Mouse (Mus musculus): ENCODE measurements around the gene Fars2.
"Not testable (repeated sequence)": the region's sequence is repeated elsewhere in the genome, so short reads cannot be mapped to it uniquely, and the experiment has no call there.

Fars2 gene

DNA sequence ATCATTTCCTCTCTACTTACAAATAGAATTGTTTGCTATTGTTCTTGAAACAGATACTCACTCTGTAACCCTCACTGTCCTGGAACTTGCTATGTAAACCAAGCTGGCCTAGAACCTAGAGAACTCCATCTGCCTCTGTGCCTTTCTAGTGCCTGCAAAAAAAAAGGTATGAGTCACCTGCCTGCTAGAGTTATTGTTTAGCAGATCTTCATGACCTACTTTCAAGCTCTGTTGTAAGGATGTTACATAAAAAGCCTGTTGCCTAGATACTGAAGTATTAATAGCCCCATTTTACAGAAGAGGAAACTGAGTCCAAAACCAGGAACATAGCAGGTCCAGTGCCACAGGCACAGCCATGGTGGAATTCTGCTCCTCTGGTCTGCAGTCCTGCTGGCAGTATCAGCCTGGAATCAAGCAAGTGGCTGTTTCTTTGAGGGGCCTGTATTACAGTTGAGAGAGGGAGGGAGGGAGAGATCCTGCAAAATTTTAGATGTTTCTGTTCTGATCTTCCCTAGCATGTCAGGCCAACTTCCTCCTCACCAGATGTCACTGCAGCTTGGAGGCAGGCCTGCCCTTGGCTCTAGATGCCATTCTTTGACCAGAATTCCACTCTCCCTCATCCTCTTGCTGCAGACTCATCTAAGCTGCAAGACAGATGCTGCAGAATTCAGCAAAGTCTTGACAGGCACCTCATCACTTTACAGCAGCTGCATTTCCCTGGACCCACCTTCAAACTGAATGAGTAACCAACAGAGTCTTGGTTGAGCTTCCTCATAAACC lies 250.7 kb downstream of the Fars2 start:
- DNase-seq (ENCODE audit: low spot score): no peak

- DNase-seq (ENCODE audit: low spot score): no peak
Observed at GRCm38 (mm10) chr13:36368799-36369198, 251.6 kb downstream of the Fars2 start.

DNA sequence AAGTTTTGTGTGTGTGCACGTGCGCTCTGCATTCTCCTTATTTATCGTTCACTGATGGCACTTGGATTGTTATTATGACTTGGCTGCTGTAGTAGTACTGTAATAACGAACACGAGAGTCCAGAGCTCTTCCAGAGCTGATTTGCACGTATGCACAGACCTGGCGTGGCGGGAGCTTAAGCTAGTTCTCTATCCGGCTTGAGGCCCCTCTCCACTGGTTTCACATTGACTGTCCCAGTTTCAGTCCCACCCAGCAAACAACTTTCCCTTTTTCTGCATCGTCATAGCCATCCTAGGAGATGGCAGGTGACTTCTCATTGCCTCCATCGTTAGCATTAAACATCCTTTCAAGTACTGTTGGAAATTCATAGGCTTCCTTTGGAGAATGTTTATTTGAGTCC lies 252.2 kb downstream of the Fars2 start:
- DNase-seq (ENCODE audit: low spot score): no peak

DNA sequence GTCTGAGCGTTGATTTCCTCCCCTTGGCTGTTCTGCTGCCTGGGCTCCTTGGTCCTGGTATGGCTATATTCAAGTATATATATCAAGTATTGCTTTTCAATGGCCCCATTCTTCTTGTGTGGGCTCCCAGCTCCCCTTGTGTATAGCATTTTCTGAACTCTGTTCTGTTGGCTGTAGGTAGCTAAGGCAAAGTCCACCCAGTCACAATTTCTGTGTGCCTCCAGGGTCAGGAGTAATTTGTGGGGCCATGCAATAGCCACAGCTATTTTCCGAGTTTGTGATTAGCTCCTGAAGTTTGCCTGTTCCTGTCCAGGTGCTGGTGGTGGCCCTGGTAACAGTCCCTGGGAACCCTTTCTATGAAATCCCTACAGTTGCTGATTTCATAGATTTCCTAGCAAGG lies 266.0 kb downstream of the Fars2 start:
- no peak for DNase-seq (ENCODE audit: low spot score)

DNA sequence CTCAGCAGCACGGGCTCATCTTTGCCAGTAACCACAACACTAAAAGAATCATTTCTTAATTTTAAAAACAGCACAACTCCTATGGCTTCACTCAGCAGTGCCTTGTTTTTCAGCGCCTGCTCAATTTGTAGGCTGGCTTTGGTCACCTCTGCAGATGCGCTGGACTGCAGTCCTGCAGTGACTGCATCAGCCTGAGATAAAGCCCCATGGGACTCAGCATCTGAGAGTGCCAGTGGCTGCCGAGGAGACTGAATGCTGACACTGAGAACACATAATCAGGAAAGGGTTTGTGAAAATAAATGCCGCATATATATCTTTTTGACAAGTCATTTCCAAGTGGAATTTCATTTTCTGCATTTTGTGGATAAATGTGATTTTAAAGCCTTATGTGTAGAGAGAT lies 268.9 kb downstream of the Fars2 start:
- DNase-seq (ENCODE audit: low spot score): no peak

GRCm38 (mm10) chr13:36391936-36392335 lies 274.7 kb downstream of the Fars2 start:
- DNase-seq (ENCODE audit: low spot score): no peak

DNA sequence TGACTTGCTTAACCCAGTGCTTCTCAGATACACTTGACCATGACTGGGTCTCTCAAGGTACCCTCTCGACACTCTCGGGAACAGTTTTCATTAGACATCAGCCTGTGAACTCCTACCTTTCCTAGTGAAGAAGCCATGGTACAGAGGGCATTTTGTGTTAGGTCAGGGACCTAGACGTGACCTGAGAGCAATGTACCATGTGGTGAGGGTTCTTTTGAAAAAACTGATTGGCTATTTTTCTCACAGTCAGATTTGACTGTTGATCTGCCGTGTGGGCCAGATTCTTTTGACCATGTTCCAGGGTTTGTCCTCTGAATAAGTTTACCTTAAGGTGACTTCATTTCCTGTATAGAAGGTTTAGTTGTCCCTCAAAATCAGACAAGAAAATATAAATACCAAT lies 275.5 kb downstream of the Fars2 start:
- no peak for DNase-seq (ENCODE audit: low spot score)

- no peak for DNase-seq (ENCODE audit: low spot score)
Observed at GRCm38 (mm10) chr13:36401011-36401410, 283.8 kb downstream of the Fars2 start.

DNA sequence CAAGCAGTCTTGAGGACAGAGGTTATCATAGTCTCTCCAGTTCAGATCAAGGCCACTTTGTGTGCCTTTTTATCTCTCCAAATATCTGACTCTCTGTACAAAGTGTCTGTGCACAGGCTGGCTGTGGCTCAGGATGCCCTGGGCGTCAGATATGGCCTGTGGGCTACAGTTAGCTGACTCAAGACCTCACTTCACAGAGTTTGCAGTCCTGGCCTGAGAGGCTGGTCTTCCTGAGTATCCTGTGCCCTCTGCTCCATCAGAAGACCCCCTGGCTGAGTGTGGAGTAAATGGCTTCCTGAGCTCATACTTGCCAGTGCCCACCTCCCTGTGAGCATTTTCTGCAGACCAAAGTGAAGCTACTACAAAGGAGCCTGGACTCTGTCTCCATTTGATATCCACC lies 296.1 kb downstream of the Fars2 start:
- no peak for DNase-seq (ENCODE audit: low spot score)

- DNase-seq (ENCODE audit: low spot score): no peak
Observed at GRCm38 (mm10) chr13:36415176-36415575, 298.0 kb downstream of the Fars2 start.

GRCm38 (mm10) chr13:36416546-36416945 lies 299.3 kb downstream of the Fars2 start:
- no peak for DNase-seq (ENCODE audit: low spot score)

GRCm38 (mm10) chr13:36419357-36419756 lies 302.1 kb downstream of the Fars2 start:
- DNase-seq (ENCODE audit: low spot score): no peak

DNA sequence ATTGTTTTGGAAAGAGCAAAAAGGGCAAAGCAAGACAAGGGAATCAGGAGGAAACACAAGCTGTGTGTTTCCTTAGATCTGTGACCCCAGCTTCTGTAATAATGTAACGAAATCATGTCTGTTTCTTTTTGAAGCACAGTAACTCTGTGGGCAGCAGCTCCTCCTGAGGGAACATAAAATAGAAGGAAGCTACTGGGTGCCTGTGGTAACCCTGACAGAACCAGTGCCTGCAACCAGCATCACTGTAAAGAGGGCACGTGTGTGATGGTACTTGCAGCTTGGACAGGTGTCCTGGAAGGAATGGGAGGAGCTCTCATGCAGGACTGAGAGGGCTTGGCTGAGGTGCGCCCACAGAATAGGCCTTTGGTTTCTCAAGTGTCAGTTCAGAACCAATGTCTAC lies 305.2 kb downstream of the Fars2 start:
- no peak for DNase-seq (ENCODE audit: low spot score)

DNA sequence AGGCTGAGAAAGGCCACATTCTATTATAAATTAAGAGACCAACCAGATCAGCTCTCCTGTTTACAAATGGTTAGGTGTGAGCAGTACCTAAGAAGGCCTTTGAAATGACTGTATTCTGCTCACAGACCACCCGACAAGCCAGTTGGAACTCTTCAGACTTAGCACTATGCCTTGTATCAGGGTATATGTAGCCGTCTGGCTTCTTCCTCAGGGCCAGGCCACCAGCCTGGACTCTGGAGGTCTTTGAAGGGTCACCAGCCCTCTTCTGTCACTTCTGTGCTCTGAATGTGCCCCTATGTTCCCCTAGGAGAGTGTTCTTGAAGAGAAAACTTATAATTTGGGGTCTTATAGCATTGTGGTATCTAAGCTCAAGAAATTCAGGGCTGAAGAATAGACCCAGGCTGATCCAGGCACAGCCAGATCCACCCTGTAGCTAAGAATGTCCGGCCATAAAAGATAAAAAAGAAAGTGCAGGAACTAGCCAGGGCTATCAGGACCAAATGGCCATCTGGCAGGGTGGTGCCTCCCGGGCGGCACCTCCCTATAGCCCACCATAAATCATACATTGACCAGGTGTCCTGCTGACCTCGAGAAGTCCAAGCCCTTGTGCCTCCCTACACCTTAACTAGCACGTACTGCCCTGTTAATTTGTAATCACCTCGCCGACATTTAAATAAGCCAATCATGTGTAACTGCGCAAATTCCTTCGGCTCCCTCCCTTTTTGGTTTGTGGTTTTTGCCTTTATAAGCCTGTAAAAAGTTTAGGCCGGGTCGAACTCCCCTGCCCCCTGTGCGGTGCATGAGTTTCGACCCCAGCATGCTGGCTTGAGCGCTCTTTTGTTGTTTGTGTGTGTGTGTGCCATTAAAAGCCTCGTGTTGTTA lies 308.9 kb downstream of the Fars2 start:
- DNase-seq (ENCODE audit: low spot score): not testable (repeated sequence)

- no peak for DNase-seq (ENCODE audit: low spot score)
Observed at GRCm38 (mm10) chr13:36429500-36430189, 312.4 kb downstream of the Fars2 start.

DNA sequence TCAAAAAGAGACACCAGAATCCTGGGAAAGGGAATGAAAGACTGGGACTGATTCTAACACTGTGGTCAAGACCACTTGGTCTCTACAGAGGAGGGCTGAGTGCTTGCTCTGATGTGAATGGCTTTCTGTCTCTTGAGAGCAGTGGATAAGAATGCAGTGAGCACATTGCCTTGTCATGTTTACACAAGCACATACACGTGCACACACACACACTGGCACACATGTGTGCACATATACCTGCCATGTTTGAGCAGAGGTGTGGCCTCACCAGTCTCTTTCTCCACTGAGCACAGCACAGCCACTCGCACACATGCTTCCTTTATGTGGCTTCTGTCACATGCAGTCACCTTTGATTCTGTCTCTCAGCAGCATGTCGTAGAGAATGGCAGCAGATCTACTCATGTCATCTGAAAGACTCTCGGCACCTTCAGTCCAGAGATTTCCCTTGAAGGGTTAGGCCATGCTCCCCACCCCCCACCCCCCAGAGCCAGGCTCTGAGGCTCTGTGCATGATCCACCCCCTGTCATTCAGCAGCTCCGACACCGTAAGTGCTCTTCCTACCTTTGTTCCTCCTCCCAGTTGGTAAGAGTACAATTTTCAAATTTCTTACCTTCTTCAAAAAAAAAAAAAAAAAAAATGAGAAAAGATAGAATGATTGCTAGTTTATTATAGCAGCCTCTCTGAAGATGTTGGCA lies 313.4 kb downstream of the Fars2 start:
- no peak for DNase-seq (ENCODE audit: low spot score)

DNA sequence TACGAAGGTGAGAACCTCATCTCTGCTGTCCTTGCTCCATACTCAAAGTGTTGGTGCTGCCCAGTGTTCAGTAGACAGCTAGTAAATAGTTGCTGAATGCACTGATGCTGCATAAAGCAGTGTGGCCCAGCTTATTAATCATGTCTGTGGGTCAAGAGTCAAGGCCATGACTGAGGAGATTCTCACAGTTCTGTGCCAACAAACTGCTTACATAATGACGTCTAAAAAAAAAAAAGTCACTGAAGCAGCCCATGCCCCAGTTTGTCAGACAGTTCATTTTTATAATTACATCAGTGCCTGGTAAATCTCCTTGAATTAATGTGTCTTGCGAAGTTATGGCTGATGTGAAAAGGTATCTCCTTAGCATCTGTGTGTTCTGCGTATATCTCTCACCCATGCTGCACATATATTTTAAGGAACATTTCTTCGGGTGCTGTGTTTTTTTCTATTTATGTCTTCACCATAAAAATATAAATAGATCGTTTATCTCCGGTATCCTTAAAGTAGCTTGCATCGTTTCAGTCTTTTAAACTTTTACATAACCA lies 314.8 kb downstream of the Fars2 start:
- no peak for DNase-seq (ENCODE audit: low spot score)

GRCm38 (mm10) chr13:36444748-36445423 lies 327.7 kb downstream of the Fars2 start:
- DNase-seq (ENCODE audit: low spot score): no peak

DNA sequence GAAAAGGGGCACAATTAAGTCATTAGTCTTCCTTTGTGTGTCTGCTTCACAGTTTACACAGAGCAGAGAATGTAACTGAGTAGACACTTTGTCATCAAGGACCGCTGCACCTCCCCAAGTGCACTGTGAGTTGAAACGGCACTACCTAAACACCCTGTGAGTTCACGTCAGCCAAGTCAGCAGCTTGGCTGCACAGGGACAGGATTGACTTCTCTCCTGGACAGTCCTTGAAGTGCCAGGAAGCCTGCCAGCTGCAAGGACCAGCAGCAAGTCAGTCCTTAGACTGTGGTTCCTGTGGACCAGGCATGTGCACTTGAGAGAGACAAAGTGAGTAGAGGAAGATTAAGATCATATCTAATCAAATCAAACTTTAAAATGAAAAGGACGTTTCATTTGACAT lies 330.7 kb downstream of the Fars2 start:
- no peak for DNase-seq (ENCODE audit: low spot score)

- DNase-seq (ENCODE audit: low spot score): no peak
Observed at GRCm38 (mm10) chr13:36448565-36448964, 331.4 kb downstream of the Fars2 start.

GRCm38 (mm10) chr13:36451437-36451836 lies 334.2 kb downstream of the Fars2 start:
- no peak for DNase-seq (ENCODE audit: low spot score)
